Mouse (Mus musculus) embryonic facial prominence, embryonic 13.5 days (tissue): ENCODE measurements at regions not wholly inside any gene's neighbourhood (a gene's known extent, or its start where the extent isn't known, plus 50 kb on each side); places are given as distances from the start of the nearest gene placed in this dataset.

Source experiments
- ATAC-seq: fragments of 200-750 bp; cut with Nextera tagmentation; 2 replicates; pipeline ENCODE4 v1.8.0; 2017; ENCODE audit warnings: low read depth; ENCODE audit not compliant: insufficient number of reproducible peaks, insufficient read depth, low FRiP score, low TSS enrichment
- H3K27ac ChIP-seq: fragments of 300-500 bp; sonication (generic); 2 replicates; pipeline ENCODE4 v1.5.1; 2015; ENCODE audit warnings: moderate library complexity, mild to moderate bottlenecking, inconsistent platforms
- H3K27me3 ChIP-seq: fragments of 300-500 bp; sonication (generic); 2 replicates; pipeline ENCODE4 v1.6.1; 2015; ENCODE audit warnings: mild to moderate bottlenecking, inconsistent platforms
- H3K36me3 ChIP-seq: fragments of 300-500 bp; sonication (generic); 2 replicates; pipeline ENCODE4 v1.6.1; 2015; ENCODE audit warnings: mild to moderate bottlenecking, inconsistent platforms
- H3K4me1 ChIP-seq: fragments of 300-500 bp; sonication (generic); 2 replicates; pipeline ENCODE4 v1.6.1; 2015; ENCODE audit warnings: inconsistent platforms
- H3K4me2 ChIP-seq: fragments of 300-500 bp; sonication (generic); 2 replicates; pipeline ENCODE4 v1.6.1; 2015; ENCODE audit warnings: moderate library complexity, mild to moderate bottlenecking, inconsistent platforms
- H3K4me3 ChIP-seq: fragments of 300-500 bp; sonication (generic); 2 replicates; pipeline ENCODE4 v1.5.1; 2015; ENCODE audit warnings: mild to moderate bottlenecking, inconsistent platforms
- H3K9ac ChIP-seq: fragments of 300-500 bp; sonication (generic); 2 replicates; pipeline ENCODE4 v1.6.1; 2015; ENCODE audit warnings: mild to moderate bottlenecking, inconsistent platforms
- H3K9me3 ChIP-seq: fragments of 300-500 bp; sonication (generic); 2 replicates; pipeline ENCODE4 v1.6.1; 2016; ENCODE audit warnings: inconsistent platforms
- WGBS: fragments of 180-500 bp; shearing (Covaris S2); methylation state at CpG from one replicate; pipeline ENCODE4 v1.1.7; 2015; ENCODE audit warnings: mixed read lengths; 5-methylcytosine and 5-hydroxymethylcytosine counted together

DNA sequence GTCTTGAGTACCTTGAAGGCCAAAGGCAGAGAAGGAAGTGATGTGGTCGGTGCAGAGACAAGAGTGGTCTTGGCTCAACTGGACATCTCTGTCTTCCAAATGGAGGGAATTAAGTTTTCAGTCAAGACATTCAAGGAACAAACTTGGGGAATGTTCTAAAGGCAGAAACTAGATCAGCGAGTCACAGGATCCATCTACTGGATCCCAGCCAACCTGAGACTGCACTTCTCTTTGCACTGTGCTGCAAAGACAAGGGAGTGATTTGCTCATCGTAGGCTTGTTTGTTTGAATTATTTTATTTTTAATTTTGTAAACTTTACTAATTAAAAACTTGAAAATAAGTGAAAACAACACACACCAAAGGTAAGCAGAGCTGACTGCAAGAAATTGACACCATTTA, 875.8 kb downstream of the Zfp704 start:
- no peaks in the 10 kb centered on the region for H3K36me3 ChIP-seq
- 71% methylated on average over 3 of the region's 3 CpGs for WGBS
- no peaks in the 10 kb centered on the region for H3K27me3 ChIP-seq
- no peak overlapping the region for H3K27ac ChIP-seq
- ATAC-seq, result no peak
- H3K9ac ChIP-seq, result no peak overlapping the region
- no peaks in the 10 kb centered on the region for H3K9me3 ChIP-seq
- no peak overlapping the region for H3K4me2 ChIP-seq
- H3K4me3 ChIP-seq, result no peak overlapping the region
- H3K4me1 ChIP-seq, result peaks cover 15% of the 10 kb centered on the region

- Histone ChIP-seq H3K27ac (no peak overlapping the region), H3K36me3 (no peaks in the 10 kb centered on the region), H3K4me2 (no peak overlapping the region), H3K9ac (no peak overlapping the region), H3K4me3 (no peak overlapping the region), H3K27me3 (no peaks in the 10 kb centered on the region), H3K9me3 (no peaks in the 10 kb centered on the region), H3K4me1 (peaks cover 13% of the 10 kb centered on the region)
- ATAC-seq, result no peak
- WGBS, result 69% methylated on average over 6 of the region's 6 CpGs
Measured at GRCm38 (mm10) chr3:8731398-8731797, 878.5 kb downstream of the Zfp704 start.

GRCm38 (mm10) chr3:8721628-8722594, 888.0 kb downstream of the Zfp704 start:
- H3K4me1 ChIP-seq, result peaks cover 47% of the 10 kb centered on the region
- no peak overlapping the region for H3K27ac ChIP-seq

DNA sequence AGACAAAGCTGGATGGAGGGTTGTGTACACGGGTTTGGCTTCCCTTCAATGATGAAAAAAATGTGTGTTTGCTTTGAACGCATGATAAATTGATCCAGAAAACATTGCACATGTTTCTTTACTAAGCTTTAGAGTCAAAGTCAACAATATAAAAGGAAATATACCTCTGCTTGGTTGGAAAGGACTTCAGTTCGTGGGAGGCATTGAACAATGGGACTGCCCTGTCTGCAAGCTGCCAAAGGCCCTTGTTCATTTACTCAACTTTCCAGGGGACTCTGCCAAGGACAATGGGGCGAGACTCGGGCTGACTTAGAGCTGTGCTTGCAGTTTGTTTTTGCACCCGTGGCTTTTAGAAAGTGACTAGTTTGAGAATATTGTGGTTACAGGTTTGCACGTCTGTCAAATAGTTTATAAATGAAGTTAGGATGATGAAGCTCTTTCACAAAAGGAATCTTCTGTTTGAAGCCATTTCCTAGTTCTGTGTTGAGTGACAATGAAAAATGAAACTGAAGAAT, 889.2 kb downstream of the Zfp704 start:
- Histone ChIP-seq H3K9ac (no peak overlapping the region), H3K4me2 (no peak overlapping the region), H3K9me3 (no peaks in the 10 kb centered on the region), H3K4me3 (no peak overlapping the region), H3K36me3 (no peaks in the 10 kb centered on the region), H3K27ac (no peak overlapping the region), H3K27me3 (no peaks in the 10 kb centered on the region; the same call in 1 of the 2 replicates), H3K4me1 (peaks cover 50% of the 10 kb centered on the region)
- ATAC-seq, result no peak
- 58% methylated on average over 7 of the region's 7 CpGs for WGBS

More at GRCm38 (mm10) chr3:8721628-8722594, 888.0 kb downstream of the Zfp704 start:
- no peaks in the 10 kb centered on the region for H3K9me3 ChIP-seq
- no peaks in the 10 kb centered on the region for H3K36me3 ChIP-seq
- H3K4me2 ChIP-seq, result no peak overlapping the region
- no peak overlapping the region for H3K4me3 ChIP-seq
- ATAC-seq, result no peak
- no peaks in the 10 kb centered on the region for H3K27me3 ChIP-seq
- no peak overlapping the region for H3K9ac ChIP-seq
- 49% methylated on average over 4 of the region's 4 CpGs for WGBS

DNA sequence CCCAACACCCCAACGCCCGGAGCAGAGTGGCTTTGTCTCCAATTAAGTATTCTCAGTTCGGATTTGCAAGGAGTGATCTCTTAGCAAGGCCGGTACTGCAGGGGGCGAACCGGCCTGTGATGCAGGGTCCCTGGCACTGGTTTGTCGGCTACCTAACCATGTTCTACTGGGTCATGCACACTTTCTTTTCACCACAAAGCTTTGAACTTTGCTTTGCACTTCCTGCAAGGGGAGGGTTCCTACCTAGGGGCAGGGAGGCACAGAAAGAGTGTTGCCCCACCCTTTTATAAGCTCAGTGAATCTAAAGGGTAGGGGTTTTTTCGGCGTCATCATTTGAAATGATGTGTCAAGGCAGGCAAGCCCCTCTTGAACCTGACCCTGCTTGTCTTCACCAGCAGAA, 891.7 kb downstream of the Zfp704 start:
- H3K4me3 ChIP-seq, result no peak overlapping the region
- H3K27me3 ChIP-seq, result no peaks in the 10 kb centered on the region; the same call in 1 of the 2 replicates
- H3K9me3 ChIP-seq, result no peaks in the 10 kb centered on the region
- peaks cover 40% of the 10 kb centered on the region for H3K4me1 ChIP-seq
- no peaks in the 10 kb centered on the region for H3K36me3 ChIP-seq
- H3K9ac ChIP-seq, result no peak overlapping the region
- peak overlapping the region; percentile 62 for H3K4me2 ChIP-seq
- ATAC-seq, result no peak
- H3K27ac ChIP-seq, result peak overlapping the region; percentile 80
- 9% methylated on average over 9 of the region's 9 CpGs for WGBS

DNA sequence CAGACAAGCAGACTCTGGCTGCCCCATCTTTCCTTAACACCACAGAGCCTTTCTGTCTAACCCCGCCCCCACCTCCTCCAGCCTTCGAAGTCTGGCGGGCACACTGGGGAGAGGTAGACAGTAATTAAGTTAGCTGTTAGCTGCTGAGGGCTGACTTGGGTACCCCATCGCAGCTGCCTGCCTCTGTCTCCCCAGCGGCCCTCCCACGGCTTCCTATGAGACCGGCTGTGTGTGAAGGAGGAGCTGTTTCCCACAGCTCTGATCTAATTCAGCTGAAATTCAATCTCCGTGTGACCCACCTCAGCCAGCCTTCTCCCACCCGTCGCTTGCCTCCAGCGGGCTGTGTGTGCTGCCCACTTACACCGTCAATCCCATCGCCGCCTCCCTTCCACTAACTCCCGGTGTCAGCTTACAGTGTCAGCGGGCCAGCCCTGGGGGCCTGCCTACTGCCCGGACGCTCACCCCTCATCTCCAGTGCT, 892.5 kb downstream of the Zfp704 start:
- H3K4me2 ChIP-seq, result peak overlapping the region; percentile 62
- peaks cover 40% of the 10 kb centered on the region for H3K4me1 ChIP-seq
- WGBS, result under 1% methylated on average over 18 of the region's 18 CpGs
- H3K9me3 ChIP-seq, result no peaks in the 10 kb centered on the region
- ATAC-seq, result peak; percentile 88
- peak overlapping the region; percentile 34 for H3K4me3 ChIP-seq
- H3K36me3 ChIP-seq, result no peaks in the 10 kb centered on the region
- H3K27me3 ChIP-seq, result no peaks in the 10 kb centered on the region; the same call in 1 of the 2 replicates
- H3K9ac ChIP-seq, result peak overlapping the region; percentile 44
- H3K27ac ChIP-seq, result peak overlapping the region; percentile 80
